Mouse (Mus musculus) retina, adult 2 months (tissue): Measurements from ENCODE around the gene Erv3.
"Not testable (repeated sequence)": the region's sequence is repeated elsewhere in the genome, so short reads cannot be mapped to it uniquely, and the experiment has no call there.

Experiments used
- DNase-seq: peaks from one replicate; pipeline ENCODE4 v3.0.0-alpha.2; 2012; ENCODE audit warnings: low read depth, low spot score

Erv3 gene

DNA sequence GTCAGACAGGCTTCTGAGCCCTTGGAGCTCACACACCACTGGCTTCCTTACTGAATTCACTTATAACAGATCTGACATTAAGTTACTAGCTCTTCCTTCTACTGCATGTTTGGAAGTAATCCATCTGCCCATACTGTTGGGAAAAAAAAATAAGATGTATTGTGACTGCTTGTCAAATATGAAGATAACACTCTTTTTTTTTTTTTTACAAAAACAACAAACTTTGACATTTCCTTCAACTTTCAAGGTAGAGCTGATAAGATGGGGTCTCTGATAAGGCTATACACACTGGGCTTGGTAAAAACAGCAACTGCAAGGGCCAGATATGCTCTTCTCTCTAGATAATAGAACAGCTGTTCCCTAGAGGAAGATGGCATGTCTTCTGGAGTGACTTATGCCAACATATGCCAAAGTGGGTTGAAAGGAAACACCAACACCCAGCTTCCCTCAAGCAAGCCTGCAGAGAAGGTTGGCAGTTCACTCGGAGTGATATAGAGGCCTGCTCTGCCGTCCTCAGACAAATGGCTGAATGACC, 4.8 kb upstream of the Erv3 start:
- no peak for DNase-seq

DNA sequence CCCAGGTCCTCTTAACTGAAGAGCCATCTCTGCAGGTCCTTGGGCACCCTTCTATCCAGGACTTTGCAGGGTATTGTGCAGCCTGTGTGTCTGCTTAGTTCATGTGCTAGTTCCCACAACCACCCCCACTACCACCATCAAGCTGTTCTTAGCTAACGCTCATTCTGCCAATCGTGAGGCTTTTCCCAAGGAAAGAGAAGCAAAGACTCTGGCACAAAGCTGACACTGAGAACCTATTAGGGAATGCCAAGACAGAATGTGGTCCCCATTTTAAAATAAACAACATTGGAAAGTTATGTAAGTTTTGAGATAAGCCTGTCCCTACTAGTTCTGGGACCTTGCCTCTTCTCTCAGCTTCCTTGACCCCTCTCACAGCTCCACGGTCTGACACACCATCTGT, 3.9 kb upstream of the Erv3 start:
- DNase-seq, result no peak

DNA sequence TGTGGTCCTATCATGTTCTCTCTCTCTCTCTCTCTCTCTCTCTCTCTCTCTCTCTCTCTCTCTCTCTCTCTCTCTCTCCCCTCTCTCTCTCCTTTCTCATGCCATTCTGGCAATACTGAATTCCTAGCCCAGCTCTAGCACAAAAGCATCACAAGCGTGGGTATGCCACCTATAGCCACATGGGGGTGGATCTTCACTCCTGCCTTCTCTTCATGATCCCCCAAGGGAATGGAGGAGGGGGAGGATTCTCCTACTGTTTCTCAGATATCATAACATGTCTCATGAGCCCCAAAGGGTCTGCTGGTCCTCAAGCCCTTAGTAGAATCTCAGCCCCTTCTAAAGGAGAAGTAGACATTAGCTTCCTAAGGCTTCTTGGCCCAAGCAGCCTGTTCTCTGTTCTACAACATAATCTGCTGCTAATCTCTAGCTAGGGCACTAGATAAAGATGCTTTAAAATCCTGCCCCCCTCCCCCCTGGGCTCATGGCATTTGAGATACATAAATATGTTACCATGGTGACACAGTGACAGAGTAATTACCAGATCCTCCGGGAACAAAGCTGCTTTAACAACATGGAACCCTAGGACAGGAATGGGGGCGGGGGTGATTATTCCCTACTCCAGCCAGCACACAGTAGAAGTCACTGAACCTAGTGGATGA, 3.2 kb upstream of the Erv3 start:
- peak; percentile 80 for DNase-seq

DNA sequence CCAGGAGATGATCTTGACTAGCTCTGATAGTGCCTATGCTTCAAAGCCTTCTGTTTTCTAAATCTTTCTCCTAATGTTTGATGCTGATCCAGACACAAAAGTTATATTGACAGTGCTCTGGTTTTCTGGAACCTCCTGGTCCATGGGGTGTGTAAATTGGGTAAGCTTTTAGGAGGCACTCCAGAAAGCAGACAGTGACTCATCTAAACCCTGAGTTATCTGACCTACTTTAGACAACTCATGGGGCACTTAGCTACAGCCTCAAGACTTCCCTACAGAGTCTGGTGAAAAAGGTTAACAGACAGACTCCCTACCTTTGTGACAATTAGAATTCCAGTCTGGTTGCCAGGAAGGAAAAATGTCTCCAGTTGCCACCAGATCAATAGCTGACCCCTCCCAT, 1.7 kb downstream of the Erv3 start:
- no peak for DNase-seq

DNA sequence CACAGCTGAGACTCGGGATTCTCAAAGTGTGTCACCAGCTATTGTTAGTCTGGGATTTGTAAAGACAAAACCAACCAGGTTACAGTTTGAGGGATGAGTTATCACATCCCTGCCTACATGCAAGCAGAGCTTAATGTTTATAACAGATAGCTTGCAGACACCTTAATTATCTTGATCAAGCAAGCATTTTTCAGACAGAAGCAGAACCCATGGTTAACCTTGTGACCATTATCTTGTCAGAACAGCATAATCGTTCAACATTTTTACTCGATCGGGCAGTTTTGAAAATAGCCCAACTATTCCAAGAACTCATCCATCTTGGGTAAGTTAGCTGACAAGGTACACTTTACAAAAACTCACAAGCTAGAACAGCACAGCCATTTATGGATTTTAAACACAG, 5.8 kb downstream of the Erv3 start:
- DNase-seq, result no peak

DNA sequence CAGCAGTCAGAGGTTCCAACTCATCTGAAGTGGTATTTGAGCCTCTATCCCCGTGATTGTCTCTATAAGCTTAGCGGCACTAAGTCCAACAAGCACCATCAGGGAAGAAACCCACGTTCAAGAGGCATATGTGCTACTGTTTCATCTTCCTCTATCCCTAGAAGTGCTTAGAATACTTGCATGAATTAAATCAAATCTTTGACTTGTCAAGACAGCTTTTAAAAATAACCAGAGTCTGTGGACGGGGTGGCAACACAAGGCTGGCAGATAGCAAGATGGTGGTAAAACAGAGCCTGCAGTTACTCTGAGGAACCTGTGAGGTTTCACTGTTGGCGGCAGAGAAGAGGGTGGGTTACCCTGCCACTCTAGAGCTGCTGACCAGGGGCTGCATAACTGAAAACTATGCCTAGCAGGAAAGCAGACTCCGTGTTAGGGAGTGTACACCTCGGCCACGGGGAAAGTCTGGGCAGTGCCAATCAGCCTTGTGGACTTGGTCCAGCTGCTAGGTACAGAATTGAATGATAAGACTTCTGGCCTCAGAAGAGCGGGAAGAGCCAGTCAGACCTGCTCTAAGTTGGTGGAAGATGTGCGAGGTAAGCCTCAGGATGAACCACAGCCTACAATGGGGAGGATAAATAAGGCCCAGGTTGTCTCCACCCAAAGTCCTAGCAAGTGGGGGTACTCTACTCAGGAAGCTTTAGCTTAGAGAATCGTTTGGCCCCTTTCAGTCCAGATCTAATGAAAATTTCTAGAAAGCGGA, 8.0 kb downstream of the Erv3 start:
- no peak for DNase-seq

DNA sequence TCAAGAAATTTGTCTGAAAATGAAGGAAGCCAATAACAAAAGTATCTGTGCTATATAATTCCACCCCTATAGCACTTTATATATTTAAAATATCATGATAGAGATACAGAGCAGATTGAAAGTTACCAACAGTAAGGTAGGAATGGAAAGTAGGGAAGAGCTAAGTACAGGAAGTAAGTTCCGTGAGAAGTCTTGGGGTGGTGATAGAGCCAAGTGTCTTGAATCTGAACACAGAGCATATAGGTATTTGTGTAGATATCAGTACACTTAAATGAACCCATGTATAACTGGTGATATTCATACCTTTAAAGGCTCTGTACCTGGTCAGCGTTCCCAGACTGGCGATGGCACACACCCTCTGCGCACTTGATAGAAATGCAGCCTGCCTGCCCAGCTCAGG, 9.5 kb downstream of the Erv3 start:
- DNase-seq, result no peak

DNA sequence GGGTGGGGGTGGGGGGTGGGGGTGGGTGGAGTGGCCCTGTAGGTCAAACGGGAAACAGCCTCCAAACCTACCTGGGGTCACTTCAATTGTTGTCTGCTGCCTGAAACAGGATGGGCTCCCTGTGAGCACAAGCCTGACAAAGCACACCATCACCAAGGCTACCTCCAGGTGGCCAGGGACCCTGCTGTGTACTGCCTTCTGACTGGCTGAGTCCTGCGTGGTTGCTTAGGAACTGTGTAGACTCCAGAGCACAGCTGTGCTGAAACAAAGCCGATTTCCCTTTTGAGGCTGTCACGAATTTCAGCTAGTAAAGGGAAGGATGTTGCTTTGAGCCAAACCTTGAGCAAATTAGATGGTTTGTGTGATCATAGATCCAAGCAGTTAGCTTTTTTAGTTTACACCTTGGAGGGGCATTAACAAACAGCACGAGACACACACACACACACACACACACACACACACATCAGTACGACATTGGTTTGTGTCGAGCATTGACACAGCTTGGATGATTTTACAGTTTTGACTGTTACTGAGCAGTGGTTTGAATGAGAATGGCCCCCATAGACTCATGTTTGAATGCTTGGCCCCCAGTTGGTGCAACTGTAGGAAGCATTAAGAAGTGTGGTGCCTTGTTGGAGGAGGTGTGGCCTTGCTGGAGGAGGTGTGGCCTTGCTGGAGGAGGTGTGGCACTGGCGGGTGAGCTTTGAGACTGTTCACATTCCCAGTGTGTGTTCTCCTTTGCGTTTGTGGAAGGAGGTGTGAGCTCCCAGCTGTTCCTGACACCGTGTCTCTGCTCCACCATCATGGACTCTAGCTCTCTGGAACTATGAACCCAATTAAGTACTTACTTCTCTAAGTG, 11.8 kb downstream of the Erv3 start:
- DNase-seq, result peak; percentile 68

DNA sequence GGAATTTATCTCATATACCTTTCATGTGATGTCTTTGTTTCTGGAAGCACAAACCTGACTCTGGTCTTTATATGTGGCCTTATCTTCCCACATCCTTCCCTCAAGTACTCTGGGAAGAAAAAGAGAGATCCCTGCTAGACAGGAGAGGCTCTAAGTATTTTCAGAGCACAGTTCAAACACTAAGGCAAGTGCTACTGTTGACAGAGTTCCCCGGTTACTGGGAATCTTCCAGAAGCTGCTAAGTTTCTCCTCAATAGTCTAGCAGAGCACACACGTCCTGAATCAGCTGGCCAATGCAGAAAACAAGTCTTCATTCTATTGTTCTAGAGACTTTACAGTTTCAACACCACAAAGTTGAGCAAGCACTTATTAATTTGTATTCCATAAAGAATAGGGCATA, 12.7 kb downstream of the Erv3 start:
- no peak for DNase-seq

DNA sequence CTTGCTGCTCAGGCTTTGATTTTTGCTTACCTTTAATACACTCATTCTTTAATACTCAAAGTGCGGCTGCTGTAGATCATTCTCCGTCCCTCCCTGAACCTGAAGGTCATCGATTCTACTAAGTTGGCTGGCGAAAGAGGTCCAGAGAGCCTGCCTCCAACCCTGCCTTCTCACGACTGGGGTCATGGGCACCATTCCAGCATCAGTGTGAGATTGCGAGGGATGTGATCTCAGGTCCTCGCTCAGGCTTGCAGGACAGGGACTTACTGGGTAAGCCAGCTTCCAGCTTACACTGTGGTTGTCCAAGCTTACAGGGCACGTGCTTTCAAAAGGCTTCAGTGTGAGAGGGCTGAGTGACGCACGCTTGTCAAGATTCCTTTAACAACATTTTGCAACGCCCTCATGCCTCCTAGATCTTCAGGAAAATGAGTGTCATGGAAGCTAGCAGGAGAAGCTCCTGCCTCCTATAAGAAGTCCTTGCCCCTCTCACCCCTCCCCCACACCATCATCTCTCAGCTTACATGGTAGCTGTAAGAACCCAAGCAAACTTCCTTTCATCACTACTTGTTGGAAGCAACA, 13.3 kb downstream of the Erv3 start:
- no peak for DNase-seq

DNA sequence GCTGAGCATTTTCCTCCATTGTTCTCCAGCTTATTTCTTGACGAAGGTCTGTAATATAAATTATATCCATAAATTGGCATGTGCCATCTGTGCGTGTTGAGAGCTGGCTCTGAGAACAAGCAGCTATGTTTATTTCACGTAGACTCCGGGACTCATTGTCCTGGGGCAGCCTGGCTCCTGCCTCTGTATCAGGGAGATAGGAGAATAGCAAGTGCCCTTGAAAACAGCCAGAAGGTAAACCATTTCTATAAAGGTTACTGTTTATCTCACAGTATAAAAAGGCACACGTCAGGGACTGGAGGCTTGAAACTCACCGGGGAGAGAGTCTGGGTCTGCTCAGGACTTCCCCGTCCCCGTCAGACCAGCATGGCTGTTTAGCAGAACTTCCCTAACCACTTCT, 13.9 kb downstream of the Erv3 start:
- no peak for DNase-seq

DNA sequence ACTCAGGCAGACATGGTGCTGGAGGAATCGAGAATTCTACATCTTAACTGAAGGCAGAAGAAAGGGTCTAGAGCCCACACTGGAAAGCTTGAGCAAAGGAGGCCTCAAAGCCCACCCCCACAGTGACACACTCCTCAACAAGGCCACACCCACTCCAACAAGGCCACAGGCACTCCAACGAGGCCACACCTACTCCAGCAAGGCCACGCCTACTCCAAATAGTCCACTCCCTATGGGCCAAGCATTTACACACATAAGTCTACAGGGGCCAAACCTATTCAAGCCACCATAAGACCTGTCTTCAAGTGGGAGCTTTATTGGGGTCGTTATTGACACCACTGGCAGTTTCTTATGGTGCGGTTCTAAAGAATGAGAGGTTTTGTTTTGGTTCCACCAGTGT, 17.0 kb downstream of the Erv3 start:
- DNase-seq, result no peak

DNA sequence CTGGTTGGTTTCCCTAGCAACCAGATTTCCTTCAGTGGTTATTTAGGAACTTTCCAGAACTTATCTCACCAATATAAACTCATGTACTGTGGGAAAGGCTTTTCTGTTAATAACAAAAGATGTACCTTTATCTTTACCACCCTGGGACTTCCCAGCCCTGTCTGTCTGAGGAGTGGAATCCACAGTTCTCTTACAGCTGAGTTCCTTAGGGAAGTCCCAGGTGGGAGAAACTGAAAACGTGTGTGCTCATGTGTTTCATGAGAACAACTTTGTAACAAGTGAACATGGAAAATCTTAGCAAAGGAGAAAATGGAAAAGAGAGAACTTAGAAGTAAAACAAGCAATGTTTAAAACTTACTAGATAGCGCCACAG, 18.2 kb downstream of the Erv3 start:
- no peak for DNase-seq

DNA sequence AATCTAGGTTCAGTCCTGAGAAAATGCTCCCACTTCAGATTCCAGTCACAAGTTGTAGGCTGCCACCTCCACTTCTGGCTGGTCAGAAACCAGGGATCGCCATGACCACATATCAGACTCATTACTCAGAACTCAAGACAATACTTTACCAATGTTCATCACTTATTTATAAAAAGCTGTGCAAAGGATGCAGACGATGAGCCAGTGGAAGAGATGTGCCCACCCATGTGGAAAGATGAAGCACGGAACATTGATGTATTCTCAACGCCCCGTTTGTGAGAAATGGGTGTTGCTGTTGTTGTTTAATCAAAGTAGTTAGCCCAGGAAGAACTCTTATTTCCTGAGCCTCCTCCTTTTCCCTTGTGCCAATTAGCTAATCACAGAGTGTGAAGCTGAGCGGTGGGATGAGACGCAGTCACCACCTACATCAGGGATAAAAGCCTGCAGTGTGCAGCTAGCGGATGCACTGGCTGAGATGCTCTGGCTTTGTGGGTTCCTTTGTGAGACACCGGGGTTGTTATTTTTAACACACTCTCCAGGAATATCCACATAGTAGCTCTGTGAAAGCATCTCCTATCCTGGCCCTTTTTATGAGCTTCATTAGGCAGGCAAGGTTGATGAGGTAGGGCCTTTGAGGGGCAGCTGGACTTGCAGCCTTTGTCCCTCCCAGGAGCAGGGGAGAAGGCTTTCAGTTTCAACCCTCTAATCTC, 18.8 kb downstream of the Erv3 start:
- no peak for DNase-seq

DNA sequence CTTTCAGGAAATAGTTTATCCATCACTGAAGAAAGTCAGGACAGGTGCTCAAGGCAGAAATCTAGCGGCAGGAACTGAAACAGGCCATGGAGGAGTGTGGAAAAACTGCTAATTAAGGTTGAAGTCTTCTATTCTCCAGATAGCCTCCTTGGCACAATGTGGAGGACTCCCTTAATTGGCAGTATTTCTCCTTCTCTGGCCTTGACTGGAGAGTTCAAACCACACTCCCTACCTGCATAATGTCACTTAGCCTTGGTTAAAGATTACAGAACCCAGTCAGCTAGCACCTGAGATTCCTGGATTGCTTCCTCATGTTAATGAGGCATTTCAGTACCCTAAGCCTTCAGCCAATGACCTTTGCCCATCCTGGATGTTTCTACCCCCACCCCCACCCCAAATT, 25.3 kb downstream of the Erv3 start:
- no peak for DNase-seq

DNA sequence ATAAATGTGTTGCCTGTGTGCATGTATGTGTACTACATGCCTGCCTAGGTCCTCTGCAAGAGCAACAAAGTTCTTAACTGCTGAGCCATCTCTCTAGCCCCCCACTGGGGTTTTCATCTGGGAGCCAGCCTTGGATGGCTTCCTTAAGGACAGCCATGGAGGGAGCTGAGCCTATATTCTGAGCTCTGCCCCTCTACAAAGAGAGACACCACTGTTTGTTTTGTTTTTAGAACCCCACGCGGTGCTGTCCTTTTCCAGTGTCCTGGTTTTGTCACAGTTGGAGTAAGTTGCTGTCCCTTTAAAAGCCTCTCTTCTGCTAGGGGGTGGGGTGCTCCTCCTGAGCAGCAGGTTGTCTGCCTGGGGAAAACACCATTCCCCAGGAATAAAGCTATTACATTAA, 27.7 kb downstream of the Erv3 start:
- no peak for DNase-seq

DNA sequence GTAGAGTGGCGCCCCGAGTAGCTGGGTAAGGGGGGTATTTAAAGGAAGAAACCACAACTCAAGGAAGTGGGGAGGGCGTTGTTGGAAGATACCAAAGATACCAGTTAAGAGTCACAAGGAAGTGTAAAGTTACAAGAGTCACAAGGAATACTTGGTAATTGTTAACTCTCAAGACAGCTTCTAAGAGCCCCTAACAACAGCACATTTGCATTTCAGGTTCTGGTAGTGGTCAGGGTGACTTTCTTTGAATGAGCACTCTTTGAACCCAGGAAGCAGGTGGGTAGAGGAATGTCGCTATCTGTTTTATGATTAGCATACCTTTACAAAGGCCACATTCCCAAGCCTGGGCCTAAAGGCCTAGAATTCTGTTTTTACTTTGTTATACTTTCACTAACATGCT, 28.6 kb downstream of the Erv3 start:
- not testable (repeated sequence) for DNase-seq

DNA sequence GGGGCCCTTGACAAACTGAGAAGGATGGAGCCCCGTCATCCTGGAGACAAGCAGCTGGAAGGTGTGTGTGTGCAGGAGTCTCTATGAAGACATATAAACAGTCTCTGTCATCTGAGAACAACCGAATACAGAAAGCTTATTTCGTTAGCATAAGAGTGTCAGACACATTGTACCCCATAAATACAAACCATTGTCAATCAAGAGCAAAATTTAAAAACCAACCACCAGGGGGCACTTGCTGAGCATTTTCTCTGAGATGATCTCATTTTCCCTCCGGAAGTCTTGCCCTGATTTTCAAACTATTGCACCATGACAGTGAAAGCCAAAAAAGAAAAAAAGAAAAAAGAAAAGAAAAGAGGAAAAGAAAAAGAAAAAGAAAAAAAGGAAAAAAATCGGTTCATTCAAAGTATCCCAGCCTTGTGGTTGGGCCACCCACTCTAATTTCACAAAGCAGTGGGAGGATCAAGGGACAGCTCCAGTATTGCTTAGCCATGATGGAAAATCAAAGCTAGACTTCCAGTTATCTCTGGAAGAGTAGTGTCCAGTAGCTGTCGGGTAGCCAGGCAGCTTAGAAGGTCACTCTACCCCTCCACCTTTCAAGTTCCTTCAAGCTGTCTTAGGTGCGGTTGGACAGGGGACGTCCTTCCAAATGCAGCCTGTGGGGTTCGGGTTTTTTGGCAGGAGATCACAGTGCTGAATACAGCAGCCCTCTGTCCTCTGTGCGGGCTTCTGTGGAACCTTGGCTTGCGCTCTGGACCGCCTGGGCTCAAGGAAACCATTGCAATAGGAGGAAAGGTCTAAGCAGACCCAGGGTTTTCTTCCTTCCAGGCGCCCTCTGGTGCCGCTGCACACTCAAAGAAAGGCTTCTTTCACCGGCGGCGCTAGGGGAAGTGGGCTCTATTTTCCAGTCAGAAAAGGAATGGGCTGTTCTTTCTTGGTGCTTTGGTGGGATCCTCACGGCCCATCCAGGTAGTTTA, 31.3 kb downstream of the Erv3 start:
- no peak for DNase-seq

DNA sequence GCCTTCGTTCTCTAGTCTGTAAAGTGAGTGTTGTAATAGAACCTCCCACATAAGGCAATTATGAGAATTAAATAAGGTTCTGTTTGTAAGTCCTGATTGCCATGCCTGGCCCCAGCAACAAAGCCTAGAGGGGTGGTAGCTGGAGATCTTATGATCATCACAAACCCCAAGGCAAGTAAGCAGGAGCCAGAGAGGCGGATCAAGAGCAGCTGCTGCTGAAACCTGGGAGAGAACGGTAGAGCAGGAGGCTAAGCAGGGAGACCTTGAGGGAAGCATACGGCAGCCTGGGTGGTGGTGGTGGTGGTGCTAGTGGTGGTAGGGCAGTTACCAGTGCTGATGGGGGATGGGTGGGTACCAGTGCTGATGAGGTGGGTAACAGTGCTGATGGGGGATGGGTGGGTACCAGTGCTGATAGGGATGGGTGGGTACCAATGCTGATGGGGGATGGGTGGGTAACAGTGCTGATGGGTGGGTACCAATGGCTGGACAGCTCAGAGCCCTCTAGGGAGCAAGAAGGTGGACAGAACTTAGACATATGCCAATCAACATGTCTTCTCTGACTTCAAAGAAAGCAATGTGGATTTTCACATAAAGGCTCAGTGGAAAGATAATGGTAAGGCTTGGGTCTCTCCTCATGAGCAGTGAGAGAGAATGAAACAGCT, 32.4 kb downstream of the Erv3 start:
- DNase-seq, result no peak

DNA sequence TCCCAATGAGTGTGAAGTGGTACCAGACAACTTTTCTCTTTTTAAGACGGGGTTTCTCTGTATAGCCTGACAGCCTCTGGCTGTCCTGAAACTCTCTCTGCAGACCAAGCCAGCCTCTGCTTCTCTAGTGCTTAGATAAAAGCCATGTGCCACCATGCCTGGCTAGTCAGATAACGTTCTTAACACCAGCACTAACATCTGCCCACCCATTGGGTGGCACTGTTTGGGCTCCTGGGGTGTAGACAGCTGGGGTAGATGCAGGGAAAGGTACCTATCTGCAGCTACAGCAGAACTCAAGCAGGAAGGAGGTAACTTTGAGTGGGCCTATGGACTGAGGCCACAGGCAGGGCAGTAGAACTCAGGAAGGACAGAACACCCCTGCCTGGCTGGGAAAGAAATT, 34.0 kb downstream of the Erv3 start:
- no peak for DNase-seq
